Mouse (Mus musculus): ENCODE results near the gene Erlin1. TPM values are rescaled to one million over a fixed set of nuclear protein-coding genes. Genes with fewer than 3 reads are reported as not detected.

The Erlin1 gene
- total RNA-seq, 2 experiments from 2014 or later = 20.8 to 22.3 TPM

DNA sequence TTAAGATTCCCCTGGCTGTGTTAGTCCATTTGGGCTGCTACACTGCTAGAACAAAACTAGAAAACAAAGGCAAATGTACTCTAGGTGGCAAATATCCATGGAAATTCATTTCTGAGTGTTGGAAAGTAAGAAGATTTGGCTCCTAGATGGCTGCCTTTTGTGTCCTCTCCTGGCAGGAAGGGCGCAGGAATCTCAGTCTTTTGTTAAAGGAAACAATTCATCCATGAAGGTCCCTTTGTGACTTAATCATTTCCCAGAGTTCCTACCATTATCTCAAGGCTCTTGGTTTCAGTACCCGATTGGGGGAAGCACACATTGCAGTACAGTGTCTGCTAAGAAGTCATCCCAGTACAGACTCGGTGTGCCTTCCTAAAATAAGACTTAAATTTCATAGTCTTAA, 16.7 kb upstream of the Erlin1 start:
- Histone ChIP-seq H3K4me3 (no peak overlapping the region), H3K27ac (no peak overlapping the region)
- intact Hi-C loops (cut with DNase I) = no loop called here
- TF ChIP-seq CTCF (IDR thresholded peaks at IDR 0.05) = no peak
- DNase-seq (ENCODE audit: extremely low spot score in 1 of 2, low spot score in 2 of 2) = no peak

DNA sequence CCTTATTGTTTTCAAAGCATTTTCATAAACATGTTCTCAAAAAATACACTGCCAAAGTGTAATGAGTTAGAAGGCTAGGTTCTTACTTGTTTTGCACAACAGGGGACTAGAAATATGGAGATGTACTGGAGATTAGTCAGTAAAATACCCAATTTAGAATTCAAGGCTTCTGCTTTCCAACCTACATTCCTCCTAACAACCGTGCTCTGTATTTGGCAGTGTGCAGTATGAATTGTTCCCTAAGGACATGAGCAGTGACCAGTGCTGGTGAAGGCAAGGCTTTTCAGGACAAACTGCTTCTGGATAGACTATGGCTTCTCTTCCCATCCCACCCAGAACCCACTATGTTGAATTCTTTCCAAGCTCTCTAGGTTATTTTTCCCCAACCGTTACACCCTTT, 11.3 kb upstream of the Erlin1 start:
- H3K4me3 ChIP-seq = no peak overlapping the region

DNA sequence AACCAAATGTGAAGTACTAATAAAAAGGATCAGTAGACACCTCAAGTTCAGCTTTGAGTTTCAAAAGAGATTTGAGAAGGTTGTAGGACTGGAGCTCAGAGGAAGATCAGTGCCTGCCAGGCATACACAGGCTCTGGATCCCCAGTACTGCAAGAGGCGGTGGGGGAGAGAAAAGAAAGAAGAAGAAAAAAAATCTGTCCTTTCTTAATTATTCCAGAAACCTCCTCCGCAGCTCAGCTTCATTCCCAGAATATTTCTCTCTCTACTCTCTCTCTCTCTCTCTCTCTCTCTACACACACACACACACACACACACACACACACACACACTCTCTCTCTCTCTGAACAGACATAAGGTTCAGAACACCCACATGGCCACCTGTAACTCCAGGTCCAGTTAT, 10.4 kb upstream of the Erlin1 start:
- TF ChIP-seq CTCF (IDR thresholded peaks at IDR 0.05) = no peak
- no peak for DNase-seq (ENCODE audit: extremely low spot score in 1 of 2, low spot score in 2 of 2)
- Histone ChIP-seq H3K4me3 (no peak overlapping the region), H3K27ac (no peak overlapping the region; the same call in 1 of the 2 replicates)
- intact Hi-C loops (cut with DNase I) = no loop called here

More for the DNA sequence above, 11.3 kb upstream of the Erlin1 start:
- no peak for TF ChIP-seq CTCF (IDR thresholded peaks at IDR 0.05)
- intact Hi-C loops (cut with DNase I) = no loop called here
- no peak for DNase-seq (ENCODE audit: extremely low spot score in 1 of 2, low spot score in 2 of 2)
- peak overlapping the region; percentile 24; the same call in 1 of the 2 replicates for H3K27ac ChIP-seq

- Histone ChIP-seq H3K27ac (no peak overlapping the region), H3K4me3 (no peak overlapping the region)
- DNase-seq (ENCODE audit: extremely low spot score in 1 of 2, low spot score in 2 of 2) = no peak
- intact Hi-C loops (cut with DNase I) = no loop called here
- no peak for TF ChIP-seq CTCF (IDR thresholded peaks at IDR 0.05)
Observed at GRCm38 (mm10) chr19:44077024-44077423, 7.4 kb upstream of the Erlin1 start.

- intact Hi-C loops (cut with DNase I) = no loop called here
- Histone ChIP-seq H3K4me3 (no peak overlapping the region), H3K27ac (no peak overlapping the region)
- DNase-seq (ENCODE audit: extremely low spot score in 1 of 2, low spot score in 2 of 2) = no peak
- TF ChIP-seq CTCF (IDR thresholded peaks at IDR 0.05) = no peak
Observed at GRCm38 (mm10) chr19:44076457-44076856, 6.9 kb upstream of the Erlin1 start.

DNA sequence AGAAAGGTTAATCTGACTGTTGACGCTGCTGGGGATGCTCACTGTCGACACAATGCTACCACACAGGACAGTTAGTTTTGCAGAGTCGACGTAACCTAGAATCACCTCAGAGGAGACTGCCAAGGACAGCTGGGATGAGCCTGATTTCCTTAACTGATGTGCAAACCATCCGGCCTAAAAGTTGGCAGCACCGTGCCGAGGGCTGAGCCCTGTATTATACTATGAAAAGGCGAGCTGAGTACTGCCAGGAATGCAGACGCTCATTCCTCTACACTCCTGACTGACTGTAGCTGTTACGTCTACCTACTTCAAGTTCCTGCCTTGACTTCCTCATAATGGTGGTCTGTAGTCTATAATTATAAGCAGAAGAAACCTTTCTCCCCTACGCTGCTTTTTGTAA, 5.4 kb upstream of the Erlin1 start:
- no peak overlapping the region for H3K4me3 ChIP-seq
- no peak overlapping the region for H3K27ac ChIP-seq
- intact Hi-C loops (cut with DNase I) = no loop called here
- no peak for DNase-seq (ENCODE audit: extremely low spot score in 1 of 2, low spot score in 2 of 2)
- TF ChIP-seq CTCF (IDR thresholded peaks at IDR 0.05) = no peak

DNA sequence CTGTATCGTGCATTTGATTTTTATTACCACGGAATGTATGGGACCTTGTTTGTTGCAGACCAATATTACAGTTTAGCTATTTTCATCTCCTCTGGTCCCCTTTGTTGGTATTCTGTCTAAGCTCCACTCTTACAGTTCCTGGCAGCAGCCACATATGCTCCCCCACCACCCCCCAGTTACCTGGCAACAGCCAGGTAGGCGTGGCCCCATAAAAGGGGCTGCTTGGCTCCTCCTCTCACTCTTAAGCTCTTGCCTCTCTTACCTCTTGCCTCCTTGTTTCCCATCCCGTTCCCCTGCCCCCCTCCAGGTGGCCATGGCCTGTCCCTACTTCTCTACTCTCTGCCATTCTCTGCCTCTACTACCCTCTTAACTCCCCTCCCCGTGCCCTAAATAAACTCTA, 1.6 kb upstream of the Erlin1 start:
- H3K4me3 ChIP-seq = no peak overlapping the region
- intact Hi-C loops (cut with DNase I) = no loop called here
- no peak for TF ChIP-seq CTCF (IDR thresholded peaks at IDR 0.05)
- no peak overlapping the region for H3K27ac ChIP-seq
- no peak for DNase-seq (ENCODE audit: extremely low spot score in 1 of 2, low spot score in 2 of 2)

- intact Hi-C loops (cut with DNase I) = no loop called here
- Histone ChIP-seq H3K27ac (peak overlapping the region; percentile 88), H3K4me3 (peak overlapping the region; percentile 96)
- no peak for TF ChIP-seq CTCF (IDR thresholded peaks at IDR 0.05)
- no peak for DNase-seq (ENCODE audit: extremely low spot score in 1 of 2, low spot score in 2 of 2)
Observed at GRCm38 (mm10) chr19:44069914-44070232, 288 bp upstream of the Erlin1 start.

- intact Hi-C loops (cut with DNase I) = no loop called here
- Histone ChIP-seq H3K4me3 (peak overlapping the region; percentile 96), H3K27ac (no peak overlapping the region)
- DNase-seq (ENCODE audit: extremely low spot score in 1 of 2, low spot score in 2 of 2) = no peak
- no peak for TF ChIP-seq CTCF (IDR thresholded peaks at IDR 0.05)
Observed at GRCm38 (mm10) chr19:44068232-44068631, 1.4 kb downstream of the Erlin1 start.

DNA sequence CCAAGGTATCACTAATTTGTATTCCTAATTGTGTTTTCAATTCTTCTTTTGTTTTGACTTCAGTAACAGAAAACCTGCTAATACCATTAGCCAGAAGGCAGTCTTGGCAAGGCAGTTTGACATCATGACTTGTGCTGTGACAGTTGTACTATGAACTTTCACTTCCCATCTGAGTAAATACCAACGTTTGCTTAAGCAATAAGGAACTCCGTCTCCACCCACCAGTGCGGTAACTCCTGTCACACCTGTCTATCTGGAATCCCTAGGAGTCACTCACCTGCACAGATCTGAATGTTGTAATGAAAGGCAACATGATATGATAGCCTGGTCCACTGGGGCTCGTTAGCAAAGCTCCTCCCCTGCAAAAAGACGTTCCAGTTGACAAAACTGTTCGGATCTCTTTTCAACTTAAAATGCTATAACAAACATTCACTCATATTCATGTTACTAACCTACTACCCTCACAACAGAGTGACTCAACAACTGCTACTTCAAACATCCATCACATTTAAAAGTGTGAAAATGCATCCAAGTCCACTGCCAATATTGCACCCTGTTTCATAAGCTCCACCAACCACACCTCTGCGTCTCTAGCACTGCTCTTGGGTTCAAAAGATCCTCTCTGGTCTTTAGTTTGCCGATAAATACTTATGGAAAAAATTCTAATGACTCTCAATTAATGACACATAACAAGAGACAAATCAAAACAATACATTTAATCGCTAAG, 2.1 kb downstream of the Erlin1 start:
- peak overlapping the region; percentile 96 for H3K4me3 ChIP-seq
- TF ChIP-seq CTCF (IDR thresholded peaks at IDR 0.05) = no peak
- intact Hi-C loops (cut with DNase I) = no loop called here
- H3K27ac ChIP-seq = no peak overlapping the region
- no peak for DNase-seq (ENCODE audit: extremely low spot score in 1 of 2, low spot score in 2 of 2)

GRCm38 (mm10) chr19:44064734-44065133, 4.9 kb downstream of the Erlin1 start:
- intact Hi-C loops (cut with DNase I) = no loop called here
- Histone ChIP-seq H3K4me3 (no peak overlapping the region), H3K27ac (no peak overlapping the region)
- DNase-seq (ENCODE audit: extremely low spot score in 1 of 2, low spot score in 2 of 2) = no peak
- TF ChIP-seq CTCF (IDR thresholded peaks at IDR 0.05) = no peak

DNA sequence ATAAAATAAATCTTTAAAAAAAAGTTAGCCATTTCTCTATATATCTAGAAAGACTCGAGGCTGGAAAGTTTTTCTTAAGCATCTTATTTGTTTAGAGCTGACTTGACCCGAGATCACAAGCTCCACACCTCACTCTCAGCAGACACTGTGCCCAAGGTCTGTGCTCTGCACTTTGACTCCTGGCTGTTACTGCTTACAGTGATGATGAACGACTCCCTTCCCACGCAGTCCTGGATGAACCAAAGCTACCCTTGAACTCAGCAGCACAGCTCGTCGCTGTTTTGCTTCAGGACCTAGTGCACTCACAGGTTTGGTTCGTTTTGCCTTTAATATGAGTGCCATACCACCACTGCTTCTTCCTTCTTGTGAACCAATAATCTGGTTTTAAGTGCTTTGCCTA, 5.8 kb downstream of the Erlin1 start:
- TF ChIP-seq CTCF (IDR thresholded peaks at IDR 0.05) = no peak
- no peak overlapping the region for H3K27ac ChIP-seq
- no peak for DNase-seq (ENCODE audit: extremely low spot score in 1 of 2, low spot score in 2 of 2)
- intact Hi-C loops (cut with DNase I) = no loop called here
- no peak overlapping the region for H3K4me3 ChIP-seq

DNA sequence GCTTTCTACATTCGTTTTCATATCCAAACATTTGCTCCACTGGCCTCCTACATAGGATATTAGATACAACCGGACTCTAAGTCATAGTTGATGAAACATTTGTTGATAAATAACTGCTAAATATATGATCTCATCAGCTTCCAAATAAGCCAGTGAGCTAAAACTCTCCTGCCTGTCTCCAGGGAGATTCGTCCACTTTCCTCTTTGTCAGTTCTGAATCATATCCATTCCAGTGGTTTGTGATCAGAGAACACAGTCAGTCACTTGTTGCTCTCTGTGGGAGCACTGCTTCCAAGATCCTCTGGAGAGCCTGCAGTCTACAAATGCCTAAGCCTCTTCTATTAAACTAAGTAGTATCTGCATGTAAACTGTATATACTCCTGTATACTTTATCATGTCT, 9.4 kb downstream of the Erlin1 start:
- no peak overlapping the region for H3K27ac ChIP-seq
- TF ChIP-seq CTCF (IDR thresholded peaks at IDR 0.05) = no peak
- intact Hi-C loops (cut with DNase I) = no loop called here
- H3K4me3 ChIP-seq = no peak overlapping the region
- DNase-seq (ENCODE audit: extremely low spot score in 1 of 2, low spot score in 2 of 2) = no peak
